Mouse (Mus musculus): Measurements from ENCODE around the gene Fam19a3.

DNA sequence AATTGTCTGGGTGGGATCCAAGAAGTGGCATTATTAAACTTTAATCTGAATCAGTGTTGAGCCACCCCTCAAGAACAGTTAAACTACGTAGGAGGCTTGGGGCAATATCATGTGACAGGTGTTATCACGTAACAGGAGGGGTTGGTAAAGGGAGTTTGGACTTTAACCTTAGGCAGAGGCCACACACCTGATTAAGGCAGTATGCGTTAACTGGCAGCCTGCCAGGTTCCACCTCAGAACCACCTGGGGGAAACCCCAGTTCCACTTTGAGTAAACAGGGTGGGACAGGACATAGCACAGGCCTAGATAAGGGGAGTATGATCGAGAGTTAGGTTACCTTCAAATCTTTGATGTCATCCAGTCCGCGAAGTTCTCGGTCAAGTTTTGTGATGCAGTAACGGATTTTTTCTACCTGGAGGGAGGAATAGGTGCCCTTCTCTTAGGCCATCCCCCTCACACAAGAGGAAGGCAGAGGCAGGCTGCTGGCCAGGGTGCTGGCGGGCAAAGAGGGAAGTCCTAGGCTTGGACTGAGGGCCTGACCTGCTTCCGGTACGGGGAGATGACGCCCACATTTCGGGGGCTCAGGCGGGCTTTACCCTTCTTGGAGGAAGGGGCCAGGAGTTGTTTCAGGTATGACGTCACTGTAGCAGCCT is 14.9 kb upstream of the Fam19a3 start:
- TF ChIP-seq CTCF (IDR thresholded peaks at IDR 0.05; ENCODE audit: insufficient read depth, low read length): no peak
- no peak for TF ChIP-seq POLR2A (IDR thresholded peaks at IDR 0.05; ENCODE audit: borderline replicate concordance, extremely low read depth, low read depth, low read length)

All from lung, adult 2 months (tissue).